ENCODE assay signal across 8 mouse cellular contexts in the genomic region with DNA sequence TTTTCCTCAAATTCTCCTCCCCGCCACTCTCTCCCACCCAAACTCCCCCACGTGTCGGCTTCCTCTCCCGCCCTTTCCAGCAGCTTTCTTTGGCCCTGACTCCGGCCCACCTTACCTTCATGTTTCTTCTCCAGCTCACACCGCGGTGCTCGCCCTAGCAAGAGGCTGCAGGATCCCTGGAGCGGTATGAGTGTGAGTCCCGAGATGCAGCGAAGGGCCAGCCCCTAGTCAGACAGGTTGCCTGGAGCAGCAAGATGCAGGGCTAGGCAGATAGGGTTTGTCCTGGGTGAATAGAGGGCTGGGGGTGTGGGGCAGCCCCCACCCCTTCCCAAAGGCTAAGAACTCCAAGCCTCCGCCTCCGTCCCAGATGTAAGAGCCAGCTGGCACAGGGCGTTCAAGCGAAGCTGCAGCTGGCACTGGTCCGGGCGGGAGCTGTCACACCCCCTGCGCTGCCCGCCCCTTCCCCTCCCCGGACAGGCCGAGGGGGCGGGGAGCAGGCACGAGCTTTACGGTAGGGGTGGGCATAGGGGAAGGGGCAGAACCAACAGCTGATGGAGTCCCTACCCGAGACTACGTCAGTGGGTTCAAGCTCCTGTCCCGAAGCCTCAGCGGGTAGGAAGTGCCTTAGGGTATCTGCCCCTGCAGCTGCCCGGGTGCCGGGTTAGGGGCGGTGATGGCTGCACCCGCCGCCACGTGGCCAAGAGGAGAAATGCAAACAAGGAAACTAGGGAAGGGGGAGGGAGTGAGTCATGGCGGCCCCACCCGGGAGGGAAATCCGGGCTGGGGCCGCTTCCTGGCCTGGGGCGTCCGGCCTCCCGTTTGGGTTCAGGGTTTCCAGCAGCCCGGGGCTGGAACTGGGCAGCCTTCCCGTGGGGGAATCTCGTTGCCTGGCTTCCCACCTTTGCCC. TPM values are rescaled to one million over a fixed set of nuclear protein-coding genes. Genes with fewer than 3 reads are reported as not detected.
DNase-seq lines count a peak whose midpoint lies in the region; ATAC-seq and TF ChIP-seq lines count a peak whose summit lies in the region.

Rapgef3 (minus strand) TSS at position 693 of the 907 bp plus-strand sequence.

- peak; percentile 83 for DNase-seq in brain, adult 2 months (ENCODE audit: low read depth, low spot score)
- DNase-seq in heart, postnatal 0 days (ENCODE audit: low spot score): peak; percentile 80
- peak; percentile 95 to 96 for DNase-seq in kidney, postnatal 36 days
- DNase-seq in lung, adult 18-20 months: peak; percentile 93 to 94
- DNase-seq in thymus, adult 18-20 months: peak; percentile 83 to 88

- peak; percentile 88 for TF ChIP-seq EP300 in heart, postnatal 0 days (IDR thresholded peaks at IDR 0.05; ENCODE audit: low read depth)

- peak; percentile 67 for TF ChIP-seq CTCF in heart, postnatal 0 days (IDR thresholded peaks at IDR 0.05; ENCODE audit: low read depth)

- peak within 1 kb of the TSS; percentile 51 for H3K9ac ChIP-seq in forebrain, embryonic 12.5 days
- peak within 1 kb of the TSS; percentile 57 for H3K9ac ChIP-seq in heart, postnatal 0 days (replicated peaks; ENCODE audit: low read depth, low read length)
- peak within 1 kb of the TSS; percentile 52 for H3K9ac ChIP-seq in neural tube, embryonic 14.5 days (replicated peaks; ENCODE audit: low read depth, low read length)

- H3K9me3 ChIP-seq in forebrain, embryonic 12.5 days: no peaks in the 10 kb centered on the region
- H3K9me3 ChIP-seq in heart, postnatal 0 days (replicated peaks; ENCODE audit: control insufficient read depth, low read length): no peaks in the 10 kb centered on the region
- H3K9me3 ChIP-seq in neural tube, embryonic 14.5 days (ENCODE audit: control insufficient read depth, low read length): no peaks in the 10 kb centered on the region

- peaks cover 79% of the 10 kb centered on the region for H3K27me3 ChIP-seq in forebrain, embryonic 12.5 days
- H3K27me3 ChIP-seq in heart, postnatal 0 days (ENCODE audit: control insufficient read depth, insufficient read depth, low read length): no peaks in the 10 kb centered on the region
- H3K27me3 ChIP-seq in neural tube, embryonic 14.5 days (ENCODE audit: control insufficient read depth, insufficient read depth, low read length): peaks cover 9% of the 10 kb centered on the region

- under 1% methylated on average over 44 of the region's 44 CpGs for WGBS in forebrain, embryonic 12.5 days
- 2% methylated on average over 38 of the region's 44 CpGs for WGBS in heart, postnatal 0 days
- WGBS in neural tube, embryonic 14.5 days: 1% methylated on average over 42 of the region's 44 CpGs

- H3K27ac ChIP-seq in forebrain, embryonic 12.5 days: 0 out of 2 replicates have a peak within 1 kb of the TSS, but pooled peaks have one; percentile 2
- peak within 1 kb of the TSS; percentile 90 for H3K27ac ChIP-seq in heart, postnatal 0 days (ENCODE audit: low read depth)
- peak within 1 kb of the TSS; percentile 48 for H3K27ac ChIP-seq in neural tube, embryonic 14.5 days (ENCODE audit: low read depth, low read length)

- peak within 1 kb of the TSS; percentile 95 for H3K4me2 ChIP-seq in forebrain, embryonic 12.5 days
- peak within 1 kb of the TSS; percentile 79 for H3K4me2 ChIP-seq in heart, postnatal 0 days (ENCODE audit: low read depth, low read length)
- peak within 1 kb of the TSS; percentile 78 for H3K4me2 ChIP-seq in neural tube, embryonic 14.5 days (ENCODE audit: low read depth, low read length)

- peak; percentile 90 for ATAC-seq in CD4-positive, CD25-positive, alpha-beta regulatory T cell, adult 4 months
- peak; percentile 80 for ATAC-seq in forebrain, embryonic 12.5 days (ENCODE audit: low FRiP score)
- ATAC-seq in heart, postnatal 0 days (ENCODE audit: insufficient read depth, low read depth): peak; percentile 82
- ATAC-seq in neural tube, embryonic 14.5 days (ENCODE audit: low read depth): peak; percentile 80

- H3K4me1 ChIP-seq in forebrain, embryonic 12.5 days: peaks cover 35% of the 10 kb centered on the region
- H3K4me1 ChIP-seq in heart, postnatal 0 days (ENCODE audit: control insufficient read depth, insufficient read depth): peaks cover 10% of the 10 kb centered on the region
- H3K4me1 ChIP-seq in neural tube, embryonic 14.5 days (ENCODE audit: control insufficient read depth, insufficient read depth, low read length): peaks cover 29% of the 10 kb centered on the region

- no peaks in the 10 kb centered on the region for H3K36me3 ChIP-seq in forebrain, embryonic 12.5 days (replicated peaks)
- H3K36me3 ChIP-seq in heart, postnatal 0 days (replicated peaks; ENCODE audit: control insufficient read depth, insufficient read depth, low read length): no peaks in the 10 kb centered on the region
- H3K36me3 ChIP-seq in neural tube, embryonic 14.5 days (ENCODE audit: control insufficient read depth, insufficient read depth, low read length): no peaks in the 10 kb centered on the region

- peak within 1 kb of the TSS; percentile 47 for H3K4me3 ChIP-seq in forebrain, embryonic 12.5 days (replicated peaks)
- peak within 1 kb of the TSS; percentile 53 for H3K4me3 ChIP-seq in heart, postnatal 0 days (ENCODE audit: low read depth, low read length)
- H3K4me3 ChIP-seq in neural tube, embryonic 14.5 days (ENCODE audit: low read depth, low read length): peak within 1 kb of the TSS; percentile 30

RNA-seq across cellular contexts. Expression of gene Rapgef3, which starts in this region (rescaled TPM):
- polyA plus RNA-seq in CD4-positive, CD25-positive, alpha-beta regulatory T cell, adult 4 months (2017; shearing (Covaris generic)): 1 to 10 TPM in 1 of 2 experiments, under 1 TPM in 1; 0.31 to 1.5 TPM
- 6.2 and 6.3 TPM in 2 replicates for polyA plus RNA-seq in forebrain, embryonic 12.5 days (2016; fragmentation: Nextera tagmentation; extraction: Ambion mirVana)
- 51.6 and 57.8 TPM in 2 replicates for total RNA-seq in heart, postnatal 0 days (2014; rRNA removed; ENCODE audit: low replicate concordance)
- 15.5 and 17.6 TPM in 2 replicates for polyA plus RNA-seq in heart, postnatal 0 days (2015; fragmentation: Nextera tagmentation; extraction: Ambion mirVana)
- polyA plus RNA-seq in neural tube, embryonic 14.5 days (2014; fragmentation: Nextera tagmentation; extraction: Ambion mirVana): 6.7 and 9.5 TPM in 2 replicates

Comparison
In these comparisons a context has a peak if more than half of its experiments do, and no peak if none do; other contexts are left out.
1. Peak in every context shown above with its lines: DNase-seq, ATAC-seq, H3K4me3 ChIP-seq and H3K27ac ChIP-seq.
2. H3K27ac ChIP-seq: peak in every context shown above with its lines; median percentile 90 in heart, postnatal 0 days; 48 in neural tube, embryonic 14.5 days; 2 in forebrain, embryonic 12.5 days.